8 mouse cellular contexts compared by ENCODE assay signal in the genomic region with DNA sequence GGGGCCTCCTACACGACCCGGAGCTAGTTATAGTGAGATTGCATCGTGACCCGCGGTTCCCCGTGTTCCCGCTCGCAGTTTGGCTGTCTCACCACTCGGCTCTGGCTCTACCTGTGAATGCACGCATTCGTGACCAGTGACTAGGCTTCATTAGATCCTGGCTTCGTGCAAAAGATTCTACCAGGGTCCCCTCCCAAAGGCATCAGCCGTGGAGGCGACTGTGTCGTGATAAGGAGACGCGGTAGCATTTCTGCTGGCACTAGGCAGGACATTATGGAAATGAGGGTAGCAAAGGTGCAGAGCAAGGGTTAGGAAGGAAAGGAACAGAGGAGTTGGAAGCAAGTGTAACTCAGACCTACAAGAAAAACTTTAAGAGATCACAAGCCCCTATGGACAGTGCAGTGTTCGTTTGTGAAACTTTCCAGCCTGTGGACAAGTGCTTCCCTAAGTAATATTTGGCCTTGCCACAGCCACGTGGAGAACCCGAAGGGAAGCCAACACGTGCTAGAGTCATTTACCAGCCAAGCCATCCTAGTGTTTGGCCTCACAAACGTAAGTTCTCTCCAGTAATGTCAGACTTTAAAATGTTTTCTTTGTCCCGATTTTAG. TPM values are rescaled to one million over a fixed set of nuclear protein-coding genes. Genes with fewer than 3 reads are reported as not detected.
DNase-seq lines count a peak whose midpoint lies in the region; ATAC-seq and TF ChIP-seq lines count a peak whose summit lies in the region.

No protein-coding gene starts in this region.

- peaks cover 32% of the 10 kb centered on the region for H3K36me3 ChIP-seq in liver, embryonic 12.5 days
- peaks cover 5% of the 10 kb centered on the region; the same call in 1 of the 2 replicates for H3K36me3 ChIP-seq in small intestine, adult 2 months (ENCODE audit: control insufficient read depth, insufficient read depth, low read length)

- WGBS in liver, embryonic 12.5 days (ENCODE audit: insufficient replicate concordance): 15% methylated on average over 23 of the region's 23 CpGs
- WGBS in small intestine, adult 2 months: 11% methylated on average over 23 of the region's 23 CpGs

- H3K27me3 ChIP-seq in liver, embryonic 12.5 days (replicated peaks): no peaks in the 10 kb centered on the region
- H3K27me3 ChIP-seq in small intestine, adult 2 months (ENCODE audit: control insufficient read depth, insufficient read depth, low read length): no peaks in the 10 kb centered on the region

- peak overlapping the region; percentile 77 for H3K9ac ChIP-seq in liver, embryonic 12.5 days

- H3K4me1 ChIP-seq in liver, embryonic 12.5 days: peaks cover 16% of the 10 kb centered on the region; the same call in 1 of the 2 replicates
- H3K4me1 ChIP-seq in small intestine, adult 2 months (ENCODE audit: control insufficient read depth, insufficient read depth, insufficient read length, low read length): no peaks in the 10 kb centered on the region

- TF ChIP-seq CTCF in small intestine, adult 2 months (IDR thresholded peaks at IDR 0.05; ENCODE audit: extremely low read depth, insufficient read length, insufficient replicate concordance, low read depth, low read length): no peak

- peak; percentile 37 for DNase-seq in adrenal gland, adult 2 months
- no peak for DNase-seq in adrenal gland, postnatal 4 days (ENCODE audit: low spot score in 2 of 2)
- peak; percentile 42 for DNase-seq in 3T3-L1 (ENCODE audit: low read depth, low spot score)
- peak; percentile 13 for DNase-seq in embryo, embryonic 11 days
- peak; percentile 5 to 13 for DNase-seq in heart, postnatal 36 days
- no peak for DNase-seq in cerebellum, adult 9-10 months

- ATAC-seq in liver, embryonic 12.5 days: peak; percentile 48

- peak overlapping the region; percentile 84 for H3K27ac ChIP-seq in liver, embryonic 12.5 days
- H3K27ac ChIP-seq in small intestine, adult 2 months (ENCODE audit: insufficient read depth, low read depth, low read length): no peak overlapping the region

- no peak for TF ChIP-seq POLR2A in small intestine, adult 2 months (IDR thresholded peaks at IDR 0.05; ENCODE audit: low read depth, low read length)

- peak overlapping the region; percentile 70 for H3K4me2 ChIP-seq in liver, embryonic 12.5 days

- no peaks in the 10 kb centered on the region for H3K9me3 ChIP-seq in liver, embryonic 12.5 days (replicated peaks)

- H3K4me3 ChIP-seq in liver, embryonic 12.5 days: peak overlapping the region; percentile 67
- peak overlapping the region; percentile 66 for H3K4me3 ChIP-seq in small intestine, adult 2 months (ENCODE audit: low read depth, low read length)

- intact Hi-C loops in heart, postnatal 36 days (cut with DNase I): no loop called here

RNA-seq across cellular contexts. Expression of gene Dkc1, which starts 0.6 kb away (rescaled TPM):
- total RNA-seq in adrenal gland, adult 2 months (2021): 10 to 100 TPM; 43.3 to 44.2 TPM
- polyA plus RNA-seq in adrenal gland, adult 2 months (2012; rRNA removed): 3.2 and 4.9 TPM in 2 replicates
- total RNA-seq in adrenal gland, postnatal 4 days (2021): 10 to 100 TPM; 60.3 to 63.9 TPM
- 10 to 100 TPM; 18.0 to 24.5 TPM for total RNA-seq in heart, postnatal 36 days (2021)
- polyA plus RNA-seq in liver, embryonic 12.5 days (2016; fragmentation: Nextera tagmentation; extraction: Ambion mirVana): 160 TPM in 2 replicates
- polyA plus RNA-seq in small intestine, adult 2 months (2012; rRNA removed): 1.4 and 4.0 TPM in 2 replicates

RNA-seq across cellular contexts. Expression of gene Gab3, which starts 11.0 kb away (rescaled TPM):
- total RNA-seq in adrenal gland, adult 2 months (2021): 1 to 10 TPM; 1.8 TPM
- polyA plus RNA-seq in adrenal gland, adult 2 months (2012; rRNA removed): 0.56 and 0.65 TPM in 2 replicates
- total RNA-seq in adrenal gland, postnatal 4 days (2021): 1 to 10 TPM; 2.5 to 3.0 TPM
- 1 to 10 TPM; 1.3 to 1.5 TPM for total RNA-seq in heart, postnatal 36 days (2021)
- 1.0 and 1.4 TPM in 2 replicates for polyA plus RNA-seq in liver, embryonic 12.5 days (2016; fragmentation: Nextera tagmentation; extraction: Ambion mirVana)
- 0.17 and 0.39 TPM in 2 replicates for polyA plus RNA-seq in small intestine, adult 2 months (2012; rRNA removed)

RNA-seq across cellular contexts. Expression of gene Mpp1, which starts 34.5 kb away (rescaled TPM):
- 10 to 100 TPM; 38.5 to 60.2 TPM for total RNA-seq in adrenal gland, adult 2 months (2021)
- 69.9 and 101 TPM in 2 replicates for polyA plus RNA-seq in adrenal gland, adult 2 months (2012; rRNA removed)
- total RNA-seq in adrenal gland, postnatal 4 days (2021): 10 to 100 TPM; 49.0 to 51.1 TPM
- 10 to 100 TPM; 12.6 to 12.9 TPM for total RNA-seq in heart, postnatal 36 days (2021)
- polyA plus RNA-seq in liver, embryonic 12.5 days (2016; fragmentation: Nextera tagmentation; extraction: Ambion mirVana): 78.0 and 81.0 TPM in 2 replicates
- polyA plus RNA-seq in small intestine, adult 2 months (2012; rRNA removed): 25.2 and 263 TPM in 2 replicates

Comparison
In these comparisons a context has a peak if more than half of its experiments do, and no peak if none do; other contexts are left out.
1. DNase-seq: peak in adrenal gland, adult 2 months (single experiment), 3T3-L1 (single experiment), embryo, embryonic 11 days (single experiment) and heart, postnatal 36 days (2 of 2); none in adrenal gland, postnatal 4 days (0 of 2) and cerebellum, adult 9-10 months (single experiment).